Mouse (Mus musculus) heart, postnatal 10 days (tissue): ENCODE measurements around the gene Bfsp1. TPM values are rescaled to one million over a fixed set of nuclear protein-coding genes. Genes with fewer than 3 reads are reported as not detected.

Source experiments
- DNase-seq, 2 experiments: peaks; one replicate each; pipeline ENCODE4 v3.0.0; 2021
- intact Hi-C: fragments of 180-260 bp; cut with DNase I; formaldehyde crosslinking; loops from one replicate; pipeline ENCODE4 v1.15.1; 2025
- total RNA-seq, 2 experiments: library from RNA; stranded (reverse); gene quantifications; 2 replicates each; pipeline ENCODE4 v1.2.3; 2021

Gene Bfsp1
- total RNA-seq, 2 experiments from 2014 or later, result 0.62 to 0.82 TPM

GRCm38 (mm10) chr2:143864600-143864999 is 1.6 kb upstream of the Bfsp1 start:
- intact Hi-C loops, result no loop called here
- no peak for DNase-seq

- intact Hi-C loops, result no loop called here
- no peak for DNase-seq
Measured at GRCm38 (mm10) chr2:143859166-143859565, 3.8 kb downstream of the Bfsp1 start.

- intact Hi-C loops, result no loop called here
- DNase-seq, result no peak
Measured at GRCm38 (mm10) chr2:143853447-143853846, 9.5 kb downstream of the Bfsp1 start.

GRCm38 (mm10) chr2:143852295-143853275 is 10.4 kb downstream of the Bfsp1 start:
- no peak for DNase-seq
- intact Hi-C loops, result no loop called here

GRCm38 (mm10) chr2:143851354-143852221 is 11.4 kb downstream of the Bfsp1 start:
- intact Hi-C loops, result no loop called here

GRCm38 (mm10) chr2:143847291-143847690 is 15.7 kb downstream of the Bfsp1 start:
- intact Hi-C loops, result no loop called here
- no peak for DNase-seq

More at GRCm38 (mm10) chr2:143851354-143852221, 11.4 kb downstream of the Bfsp1 start:
- peak; percentile 14 to 38 for DNase-seq

- peak in 1 of 2 experiments; percentile 31 for DNase-seq
- intact Hi-C loops, result no loop called here
Measured at GRCm38 (mm10) chr2:143846799-143847198, 16.2 kb downstream of the Bfsp1 start.

- DNase-seq, result no peak
- intact Hi-C loops, result no loop called here
Measured at GRCm38 (mm10) chr2:143844779-143845178, 18.2 kb downstream of the Bfsp1 start.

- DNase-seq, result no peak
- intact Hi-C loops, result no loop called here
Measured at GRCm38 (mm10) chr2:143841536-143841935, 21.4 kb downstream of the Bfsp1 start.

GRCm38 (mm10) chr2:143840895-143841294 is 22.1 kb downstream of the Bfsp1 start:
- intact Hi-C loops, result no loop called here

GRCm38 (mm10) chr2:143839458-143839857 is 23.5 kb downstream of the Bfsp1 start:
- intact Hi-C loops, result loop anchor here (5.0 kb wide), 1 partner anchor 613 kb away; no protein-coding TSS in a partner anchor

More at GRCm38 (mm10) chr2:143840895-143841294, 22.1 kb downstream of the Bfsp1 start:
- DNase-seq, result no peak

GRCm38 (mm10) chr2:143838698-143839097 is 24.3 kb downstream of the Bfsp1 start:
- intact Hi-C loops, result loop anchor here (1.0 to 5.0 kb wide), 2 partner anchors 448 to 614 kb away; no protein-coding TSS in a partner anchor
- DNase-seq, result peak; percentile 42 to 49

More at GRCm38 (mm10) chr2:143839458-143839857, 23.5 kb downstream of the Bfsp1 start:
- no peak for DNase-seq

- peak; percentile 76 to 86 for DNase-seq
- intact Hi-C loops, result loop anchor here (1.0 to 5.0 kb wide), 4 partner anchors 30 to 615 kb away; no protein-coding TSS in a partner anchor
Measured at GRCm38 (mm10) chr2:143837291-143837701, 25.7 kb downstream of the Bfsp1 start.

GRCm38 (mm10) chr2:143835820-143836219 is 27.2 kb downstream of the Bfsp1 start:
- intact Hi-C loops, result loop anchor here (2.0 to 5.0 kb wide), 2 partner anchors 381 to 616 kb away; no protein-coding TSS in a partner anchor
- no peak for DNase-seq

GRCm38 (mm10) chr2:143834082-143834481 is 28.9 kb downstream of the Bfsp1 start:
- DNase-seq, result no peak
- intact Hi-C loops, result no loop called here

- intact Hi-C loops, result no loop called here
Measured at GRCm38 (mm10) chr2:143832721-143833120, 30.3 kb downstream of the Bfsp1 start.

GRCm38 (mm10) chr2:143831645-143832044 is 31.3 kb downstream of the Bfsp1 start:
- no peak for DNase-seq
- intact Hi-C loops, result no loop called here

More at GRCm38 (mm10) chr2:143832721-143833120, 30.3 kb downstream of the Bfsp1 start:
- DNase-seq, result no peak

GRCm38 (mm10) chr2:143813461-143813860 is 49.5 kb downstream of the Bfsp1 start:
- intact Hi-C loops, result no loop called here
- DNase-seq, result no peak

- no peak for DNase-seq
- intact Hi-C loops, result no loop called here
Measured at GRCm38 (mm10) chr2:143812262-143812661, 50.7 kb downstream of the Bfsp1 start.

- no peak for DNase-seq
- intact Hi-C loops, result no loop called here
Measured at GRCm38 (mm10) chr2:143808789-143809188, 54.2 kb downstream of the Bfsp1 start.
